Mouse (Mus musculus) gastrocnemius, adult 18-20 months (tissue): ENCODE data around the gene Gm27029. TPM values are rescaled to one million over a fixed set of nuclear protein-coding genes. Genes with fewer than 3 reads are reported as not detected.
A peak's percentile ranks its signal among the peaks of the same experiment; 100 is the strongest.
"Not testable (repeated sequence)": the region's sequence is repeated elsewhere in the genome, so short reads cannot be mapped to it uniquely, and the experiment has no call there.

Source experiments
- DNase-seq: peaks from one replicate; pipeline ENCODE4 v3.0.0; 2021; ENCODE audit warnings: low spot score
- long read RNA-seq, 2 experiments: library from polyadenylated mRNA; stranded (forward); transcript quantifications; one replicate each; pipeline ENCODE4 v2.0.0; 2021
- total RNA-seq, 2 experiments: library from RNA; stranded (reverse); gene quantifications; 2 replicates each; pipeline ENCODE4 v1.2.3; 2021

Gm27029 gene
- total RNA-seq: 1 to 10 TPM; 5.5 to 6.8 TPM
- long read RNA-seq, experiment 1, partial matches to known transcripts: 2 of 2 reads
- long read RNA-seq, experiment 1, other reads (novel, unspliced or antisense): 0 of 2 reads
- long read RNA-seq, experiment 2, partial matches to known transcripts: 3 of 4 reads
- long read RNA-seq, experiment 2, other reads (novel, unspliced or antisense): 1 of 4 reads

DNA sequence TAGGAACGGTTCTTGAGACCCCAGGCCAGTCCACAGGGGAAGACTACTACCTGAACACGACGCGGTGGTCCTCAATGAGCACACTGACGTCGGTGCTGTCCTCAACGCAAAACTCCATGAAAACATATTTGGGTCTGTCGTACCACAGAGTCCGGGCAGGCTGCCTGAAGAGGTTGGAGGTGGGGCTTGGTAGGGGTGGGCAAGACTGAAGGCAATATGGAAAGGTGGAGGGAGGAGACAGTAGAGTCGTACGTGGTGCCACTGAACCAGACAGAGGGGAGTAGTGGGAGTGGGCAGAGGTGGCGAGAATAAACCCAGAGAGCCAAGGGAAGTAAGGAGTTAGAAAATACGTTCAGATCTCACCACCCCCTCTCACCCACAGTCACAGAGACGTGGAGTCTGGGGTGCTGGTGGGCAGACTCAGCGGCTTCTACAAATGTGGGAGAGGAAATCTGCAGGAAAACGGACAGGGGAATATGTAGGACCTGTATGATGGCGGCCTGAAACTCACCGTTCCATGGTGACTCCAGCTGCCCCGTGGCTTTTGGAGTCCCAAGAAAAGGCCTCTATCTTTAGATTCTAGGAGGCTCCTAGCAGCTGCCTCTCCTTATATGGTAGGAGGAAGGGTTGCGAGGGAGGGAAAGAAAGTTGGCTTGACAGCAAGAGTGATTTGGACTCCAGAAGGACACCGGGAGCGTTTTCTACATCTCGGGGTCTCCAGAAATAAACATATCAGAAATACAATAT is at the start of gene Gm27029:
Gm27029 (minus strand) TSS at position 692 of the 747 bp plus-strand sequence.
- DNase-seq: no peak

- no peak for DNase-seq
Measured at GRCm38 (mm10) chr11:101474298-101474697, 49.7 kb upstream of the Gm27029 start.

GRCm38 (mm10) chr11:101473686-101474085 is 49.1 kb upstream of the Gm27029 start:
- not testable (repeated sequence) for DNase-seq

DNA sequence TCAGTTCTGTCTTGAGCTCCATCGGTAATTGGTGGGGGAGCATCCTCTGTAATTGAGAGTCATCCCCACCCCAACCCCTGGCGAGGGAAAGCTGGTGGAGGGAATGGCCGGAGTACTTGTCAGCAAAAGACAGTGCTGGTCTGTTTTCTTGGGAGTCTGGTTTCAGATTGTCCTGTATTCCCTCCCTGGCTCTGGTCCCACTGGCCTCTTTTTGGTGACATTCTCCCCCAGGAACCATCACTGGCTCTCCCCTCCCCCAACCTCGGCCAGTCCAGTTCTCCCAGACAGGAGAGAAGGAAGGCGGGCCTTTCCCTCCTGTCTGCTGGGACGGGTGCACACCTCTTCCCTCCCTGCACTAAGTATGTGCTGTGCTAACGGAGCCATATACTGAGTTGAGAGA is 47.7 kb upstream of the Gm27029 start:
- DNase-seq: no peak

GRCm38 (mm10) chr11:101471926-101472325 is 47.3 kb upstream of the Gm27029 start:
- no peak for DNase-seq

DNA sequence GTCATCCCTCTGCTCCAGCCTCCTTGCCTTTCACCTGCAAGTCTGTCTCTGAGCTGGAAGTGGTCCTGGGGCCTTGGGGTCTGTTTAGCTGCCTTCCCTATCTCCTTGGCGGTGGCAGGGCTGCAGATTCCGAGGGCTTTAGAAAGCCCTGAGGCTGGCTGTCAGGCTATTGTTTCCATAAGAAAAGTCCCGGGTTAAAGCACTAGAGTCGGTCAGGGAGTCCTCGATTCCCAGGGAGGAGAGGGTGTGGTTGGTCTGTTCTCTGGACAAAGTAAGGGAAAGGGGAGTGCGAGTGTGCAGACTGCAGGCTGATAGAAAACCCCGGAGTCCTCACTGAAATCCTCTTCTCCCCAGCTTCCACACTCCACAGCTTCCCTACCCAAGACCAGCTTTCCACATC is 45.6 kb upstream of the Gm27029 start:
- no peak for DNase-seq

DNA sequence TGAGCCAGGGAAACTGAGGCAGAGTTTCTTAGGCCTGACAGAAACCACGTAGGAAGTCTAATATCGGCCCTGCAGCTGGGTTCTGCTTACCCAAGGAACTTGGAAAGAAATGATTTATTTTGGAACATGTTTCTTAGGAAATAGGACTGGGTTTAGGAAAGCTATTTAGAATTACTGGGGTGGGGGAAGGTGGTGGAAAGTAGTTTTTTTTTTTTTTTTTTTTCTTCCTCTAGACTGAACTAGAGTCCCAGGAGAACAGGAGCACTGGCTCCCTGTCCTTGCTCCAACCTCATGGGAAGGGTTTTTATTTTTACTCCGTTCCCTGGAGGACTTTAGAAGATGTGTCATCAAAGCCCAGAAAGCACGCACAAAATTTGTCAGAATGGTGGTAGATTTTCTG is 44.6 kb upstream of the Gm27029 start:
- DNase-seq: no peak

DNA sequence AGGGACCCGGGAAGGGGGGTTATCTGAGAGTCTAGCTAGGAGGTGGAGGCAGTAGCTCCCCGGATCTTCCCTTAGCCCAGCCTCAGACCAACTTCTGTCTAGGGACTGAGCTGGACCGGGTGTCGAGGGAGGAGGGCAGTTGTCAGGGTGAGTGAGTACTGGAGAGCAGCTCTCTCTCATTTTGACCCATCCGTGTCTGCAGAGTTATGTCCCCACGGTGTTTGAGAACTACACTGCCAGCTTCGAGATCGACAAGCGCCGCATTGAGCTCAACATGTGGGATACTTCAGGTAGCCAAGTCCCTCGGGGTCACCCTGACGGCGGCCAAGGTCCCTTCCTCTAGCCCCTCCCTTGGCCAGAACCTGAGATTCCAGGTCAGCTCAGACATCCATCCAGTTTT is 44.1 kb upstream of the Gm27029 start:
- no peak for DNase-seq

- DNase-seq: peak; percentile 16
Measured at GRCm38 (mm10) chr11:101468263-101468688, 43.7 kb upstream of the Gm27029 start.

DNA sequence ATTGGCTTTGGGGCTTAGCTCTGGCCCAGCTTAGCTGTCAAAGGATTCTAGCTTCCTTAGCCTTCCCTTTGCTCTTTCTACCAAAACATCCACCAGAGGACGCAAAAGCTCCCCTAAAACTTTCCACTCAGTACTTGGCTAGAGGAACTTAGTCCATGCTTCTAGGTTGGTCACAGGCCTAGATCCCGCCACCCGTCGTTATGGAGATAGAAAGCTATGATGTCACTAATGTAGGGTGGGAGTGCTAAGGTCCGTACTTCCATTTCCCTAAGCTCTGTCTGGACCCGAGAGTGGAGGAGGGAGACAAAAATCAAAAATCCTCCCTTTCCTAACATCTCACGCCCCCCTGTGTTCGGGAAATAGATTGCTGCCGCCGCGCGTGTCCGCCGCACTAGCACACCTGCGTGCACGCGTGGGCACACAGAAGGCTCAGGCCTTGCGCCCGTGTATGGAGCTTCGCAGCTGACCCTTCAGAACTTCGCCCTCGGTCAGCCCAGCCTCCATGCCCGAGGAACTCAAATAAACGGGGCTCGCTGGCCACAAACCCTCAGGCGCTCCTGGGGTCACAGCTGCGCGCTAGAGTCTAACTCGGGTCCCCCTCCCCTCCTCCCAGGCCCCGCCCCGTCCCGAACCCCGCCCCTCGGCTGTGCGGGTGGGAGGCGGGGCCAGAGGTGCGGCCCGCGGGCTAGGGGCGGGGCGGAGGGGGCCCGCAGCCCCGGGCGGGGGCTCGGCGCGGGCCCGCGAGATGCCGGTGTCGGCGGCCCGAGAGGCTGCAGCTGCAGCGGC is 43.1 kb upstream of the Gm27029 start:
- peak; percentile 62 for DNase-seq

DNA sequence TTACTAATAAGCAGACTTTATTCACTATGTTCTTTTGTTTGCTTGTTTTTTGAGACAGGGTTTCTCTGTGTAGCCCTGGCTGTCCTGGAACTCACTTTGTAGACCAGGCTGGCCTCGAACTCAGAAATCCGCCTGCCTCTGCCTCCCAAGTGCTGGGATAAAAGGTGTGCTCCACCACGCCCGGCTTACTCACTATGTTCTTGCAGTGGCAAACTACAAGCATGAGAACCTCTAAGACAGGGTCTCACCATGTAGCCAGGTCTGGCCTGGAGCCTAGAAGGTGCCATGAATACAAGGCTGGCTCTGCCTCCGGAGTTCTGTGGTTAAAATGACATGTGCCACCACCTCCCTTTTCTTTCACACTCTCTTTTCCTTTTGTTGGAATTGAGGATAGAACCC is 42.0 kb upstream of the Gm27029 start:
- DNase-seq: not testable (repeated sequence)

DNA sequence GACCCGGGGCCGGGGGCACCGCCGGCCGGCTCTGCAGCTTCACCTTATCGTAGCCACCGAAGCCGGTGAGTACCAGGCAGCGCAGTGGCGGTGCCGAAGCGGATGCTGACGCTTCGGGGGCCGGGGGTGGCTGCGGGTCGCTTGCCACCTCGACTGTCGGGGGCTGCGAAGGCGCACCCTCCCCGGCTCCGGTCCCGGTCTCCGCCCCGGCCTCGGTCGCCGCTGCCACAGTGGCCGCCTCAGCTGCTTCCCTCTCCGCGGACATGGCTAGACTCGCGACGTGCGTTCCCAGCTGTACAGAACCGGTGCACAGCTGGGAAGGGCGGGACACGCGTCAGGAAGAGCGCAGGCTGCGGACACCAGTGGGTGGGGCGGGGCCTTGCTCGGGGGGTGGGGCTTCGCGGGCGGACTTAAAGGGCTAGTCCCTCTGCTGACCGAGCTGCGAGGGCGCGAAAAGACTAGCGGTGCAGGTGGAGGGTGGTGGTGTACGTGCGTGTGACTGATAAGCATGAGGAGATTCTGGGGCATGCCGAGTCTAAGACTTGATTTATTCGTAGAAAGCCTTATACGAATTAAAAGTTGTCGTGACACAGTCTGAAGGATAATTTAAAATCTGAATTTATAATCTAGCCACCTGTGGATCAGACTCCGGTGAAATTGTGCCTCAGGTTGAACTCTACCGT is 41.4 kb upstream of the Gm27029 start, which contains the start of gene Vat1:
Vat1 (minus strand) TSS at position 362 of the 683 bp plus-strand sequence.
- peak; percentile 63 for DNase-seq

DNA sequence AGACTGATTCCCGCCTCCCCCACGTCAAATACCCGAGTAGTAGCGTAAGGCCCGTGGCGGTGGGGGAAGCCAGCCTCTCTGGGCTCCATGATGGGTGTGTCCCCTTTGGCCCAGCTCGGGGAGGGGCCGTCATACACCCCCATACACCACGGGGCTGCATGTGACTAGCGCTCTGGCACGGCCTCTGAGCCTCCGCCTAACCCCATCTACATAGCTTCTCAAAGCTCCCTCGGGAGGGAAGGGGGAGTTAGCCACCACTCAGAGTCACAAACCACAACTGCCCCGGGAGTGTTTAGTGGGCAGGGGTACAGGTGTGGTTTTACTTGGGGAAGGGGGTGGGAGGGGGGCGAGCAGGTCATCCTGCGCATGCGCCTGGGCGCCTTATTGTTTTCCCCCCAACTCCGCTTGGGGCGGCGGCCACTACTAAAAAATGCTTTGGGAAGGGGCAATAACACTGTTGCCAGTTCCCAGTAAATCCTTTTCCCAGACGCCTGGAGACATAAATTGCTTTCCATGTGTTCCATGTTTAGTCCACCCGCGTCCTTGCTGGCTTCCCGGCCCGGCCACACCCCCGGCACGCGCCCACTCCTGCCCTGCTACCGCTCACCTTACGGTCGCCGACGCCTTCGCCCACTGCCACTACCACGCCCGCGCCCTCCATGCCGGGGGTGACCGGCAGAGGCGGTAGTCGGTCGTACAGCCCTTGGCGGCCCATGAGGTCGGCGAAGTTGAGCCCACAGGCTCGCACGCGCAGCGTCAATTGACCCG is 40.7 kb upstream of the Gm27029 start:
- DNase-seq: peak; percentile 75

GRCm38 (mm10) chr11:101464211-101465100 is 39.9 kb upstream of the Gm27029 start, which contains the start of gene Rnd2:
Rnd2 (plus strand) TSS chr11:101464999.
- no peak for DNase-seq

DNA sequence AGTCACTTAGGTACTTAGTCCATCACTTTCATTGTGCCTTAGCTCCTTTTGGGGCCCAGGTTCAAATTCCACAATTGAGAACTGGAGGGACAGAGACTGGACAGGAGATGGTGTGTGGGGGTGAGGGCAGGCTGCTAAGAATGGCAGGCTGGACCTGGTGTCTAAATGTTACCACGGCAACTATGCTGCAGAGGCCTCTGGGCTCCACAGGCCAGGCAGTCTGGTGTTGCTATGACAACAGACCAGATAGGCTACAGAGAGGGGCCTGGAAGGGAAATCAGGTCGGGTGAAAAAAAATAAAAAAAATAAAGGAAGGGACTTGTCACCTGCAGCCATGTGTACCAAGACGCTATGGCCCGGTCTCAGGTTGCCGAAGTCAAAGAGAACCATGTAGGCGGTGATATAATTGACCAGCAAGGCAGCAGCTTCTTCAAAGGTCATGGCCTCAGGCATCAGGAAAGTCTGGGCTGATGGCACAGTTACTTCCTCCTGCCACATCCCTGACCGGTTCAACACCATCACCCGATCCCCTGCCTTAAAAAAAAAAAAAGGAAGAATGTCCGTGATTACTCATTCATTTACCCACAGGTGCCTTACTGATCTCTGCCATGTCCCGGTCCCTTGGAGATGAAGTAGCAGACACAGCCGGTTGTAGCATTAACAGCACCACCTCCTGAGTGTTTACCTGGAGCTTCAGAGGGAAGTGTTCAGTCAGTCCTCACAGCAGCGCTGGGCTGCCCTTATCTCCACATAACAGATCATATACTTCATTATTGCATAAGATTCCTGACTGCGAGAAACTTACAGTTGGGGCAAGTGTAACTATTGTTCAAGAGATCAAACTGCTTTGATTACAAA is 38.2 kb upstream of the Gm27029 start:
- DNase-seq: no peak

GRCm38 (mm10) chr11:101462141-101462540 is 37.5 kb upstream of the Gm27029 start:
- no peak for DNase-seq

GRCm38 (mm10) chr11:101460321-101460720 is 35.7 kb upstream of the Gm27029 start:
- no peak for DNase-seq

DNA sequence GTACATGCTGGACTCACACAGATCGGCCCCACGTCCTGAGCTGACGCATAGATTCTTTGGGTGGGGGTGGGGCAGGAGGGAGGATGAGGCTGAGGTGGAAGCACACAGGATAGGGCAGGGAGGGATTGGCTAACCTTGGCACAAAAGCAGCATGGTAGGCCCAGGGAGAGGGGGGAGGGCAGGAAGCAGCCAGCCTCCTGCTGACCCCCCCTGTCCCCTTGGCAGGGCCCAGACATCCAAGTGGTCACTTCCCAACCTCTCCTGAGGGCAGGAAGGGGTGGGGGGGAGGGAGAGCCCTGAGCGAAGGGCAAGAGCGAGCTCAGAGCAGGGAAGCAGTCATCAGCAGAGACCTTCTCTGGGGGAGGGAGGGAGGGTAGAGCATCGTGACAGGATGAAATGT is 35.1 kb upstream of the Gm27029 start:
- no peak for DNase-seq

DNA sequence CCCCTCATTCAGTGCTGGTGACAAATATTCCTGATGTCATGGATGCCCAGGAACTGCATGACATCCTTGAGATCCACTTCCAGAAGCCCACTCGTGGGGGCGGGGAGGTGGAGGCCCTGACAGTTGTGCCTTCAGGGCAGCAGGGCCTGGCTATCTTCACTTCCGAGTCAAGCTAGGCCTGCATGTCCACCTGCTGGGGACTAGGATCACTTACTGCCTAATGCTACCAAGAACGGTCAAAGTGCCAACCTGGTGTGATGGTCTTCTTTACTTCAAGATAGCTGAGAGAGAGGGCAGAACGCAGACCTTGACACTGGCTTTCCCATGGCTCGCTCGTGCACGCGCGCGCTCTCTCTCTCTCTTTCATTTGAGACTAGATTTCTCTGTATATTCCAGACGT is 33.6 kb upstream of the Gm27029 start:
- DNase-seq: no peak
